Mouse (Mus musculus): Measurements from ENCODE around the gene Iqschfp. TPM values are rescaled to one million over a fixed set of nuclear protein-coding genes. Genes with fewer than 3 reads are reported as not detected.

Gene Iqschfp
- polyA plus RNA-seq, 1 experiment, result not detected

DNA sequence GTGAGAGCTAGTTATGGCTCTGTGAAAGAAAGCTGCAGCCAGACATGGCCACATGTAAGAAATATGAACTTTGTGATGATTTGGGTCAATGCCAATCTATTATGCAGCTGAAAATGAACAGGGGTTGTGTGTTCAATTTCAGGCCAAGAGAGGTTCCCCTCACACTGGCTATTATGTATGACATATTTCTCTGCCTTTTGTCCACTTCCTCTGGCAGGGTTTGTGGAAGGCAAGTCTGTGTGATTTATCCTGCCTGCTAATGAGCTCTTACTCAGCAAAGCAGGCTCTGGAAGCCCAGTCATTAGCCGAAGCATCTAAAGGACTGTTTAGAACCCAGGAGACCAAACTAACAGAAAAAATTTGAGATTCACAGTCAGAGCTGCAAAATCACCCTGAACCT, 286.2 kb downstream of the Iqschfp start:
- Histone ChIP-seq H3K27ac (ENCODE audit: control insufficient read depth, insufficient read depth, low read length) (no peak overlapping the region), H3K4me3 (ENCODE audit: control insufficient read depth, insufficient read depth, low read length) (no peak overlapping the region), H3K36me3 (ENCODE audit: control insufficient read depth, insufficient read depth, low read length) (no peaks in the 10 kb centered on the region), H3K4me1 (replicated peaks; ENCODE audit: control insufficient read depth, insufficient read depth, low read length) (no peaks in the 10 kb centered on the region), H3K27me3 (ENCODE audit: control insufficient read depth, insufficient read depth, low read length) (no peaks in the 10 kb centered on the region)
- TF ChIP-seq POLR2A (IDR thresholded peaks at IDR 0.05; ENCODE audit: control insufficient read depth, extremely low read depth, insufficient read depth, low read length, poor library complexity) (no peak), CTCF (IDR thresholded peaks at IDR 0.05; ENCODE audit: borderline replicate concordance, control insufficient read depth, extremely low read depth, insufficient read depth, low read length, poor library complexity) (no peak)
- 73% methylated on average over 1 of the region's 1 CpGs for WGBS
- no peak for DNase-seq

DNA sequence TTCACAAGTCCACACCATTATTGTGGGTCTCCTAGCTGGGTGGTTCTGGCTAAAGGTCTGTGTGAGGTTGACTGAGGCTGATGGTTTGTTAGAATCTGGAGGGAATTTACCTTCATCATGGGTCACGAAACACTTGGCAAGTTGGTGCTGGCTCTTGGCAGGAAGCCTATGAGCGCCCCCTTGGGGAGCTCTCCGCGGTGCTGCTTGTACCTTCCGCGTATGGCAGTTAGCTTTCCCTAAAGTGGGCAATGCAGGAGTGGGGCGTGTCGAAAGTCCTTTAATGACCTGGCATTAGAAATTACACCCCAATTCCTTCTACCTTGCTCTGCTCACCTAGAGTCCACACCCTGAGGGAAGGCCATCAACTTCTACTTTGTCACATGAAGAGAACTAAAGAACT, 295.4 kb downstream of the Iqschfp start:
- no peaks in the 10 kb centered on the region for H3K27me3 ChIP-seq (ENCODE audit: control insufficient read depth, insufficient read depth, low read length)

DNA sequence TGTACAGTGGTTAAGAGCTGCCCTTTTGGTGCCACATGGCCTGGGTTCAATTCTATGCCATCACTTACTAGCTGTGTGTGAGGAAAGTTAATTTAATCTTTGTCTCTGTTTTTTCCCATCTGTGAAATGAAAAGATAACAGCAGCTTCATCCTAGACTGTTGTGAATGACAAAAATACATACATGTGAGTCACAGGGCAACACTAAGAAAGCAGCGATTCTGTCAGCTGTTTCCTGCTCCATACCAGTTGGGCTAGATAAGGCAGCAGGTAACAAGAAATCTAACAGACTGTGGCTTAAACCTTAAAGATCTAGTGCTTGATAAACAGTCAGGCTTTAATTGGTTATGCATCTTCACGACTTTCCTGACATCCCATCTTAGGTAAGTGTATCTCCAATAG, 297.1 kb downstream of the Iqschfp start:
- Histone ChIP-seq H3K36me3 (ENCODE audit: control insufficient read depth, insufficient read depth, low read length) (no peaks in the 10 kb centered on the region), H3K27me3 (ENCODE audit: control insufficient read depth, insufficient read depth, low read length) (no peaks in the 10 kb centered on the region), H3K4me3 (ENCODE audit: control insufficient read depth, insufficient read depth, low read length) (no peak overlapping the region), H3K27ac (ENCODE audit: control insufficient read depth, insufficient read depth, low read length) (no peak overlapping the region), H3K4me1 (replicated peaks; ENCODE audit: control insufficient read depth, insufficient read depth, low read length) (no peaks in the 10 kb centered on the region)
- DNase-seq, result no peak
- WGBS, result 69% methylated on average over 2 of the region's 2 CpGs
- no peak for TF ChIP-seq POLR2A (IDR thresholded peaks at IDR 0.05; ENCODE audit: control insufficient read depth, extremely low read depth, insufficient read depth, low read length, poor library complexity)
- TF ChIP-seq CTCF (IDR thresholded peaks at IDR 0.05; ENCODE audit: borderline replicate concordance, control insufficient read depth, extremely low read depth, insufficient read depth, low read length, poor library complexity), result no peak

More for the DNA sequence above, 295.4 kb downstream of the Iqschfp start:
- Histone ChIP-seq H3K27ac (ENCODE audit: control insufficient read depth, insufficient read depth, low read length) (no peak overlapping the region), H3K4me3 (ENCODE audit: control insufficient read depth, insufficient read depth, low read length) (no peak overlapping the region), H3K36me3 (ENCODE audit: control insufficient read depth, insufficient read depth, low read length) (no peaks in the 10 kb centered on the region), H3K4me1 (replicated peaks; ENCODE audit: control insufficient read depth, insufficient read depth, low read length) (no peaks in the 10 kb centered on the region)
- no peak for DNase-seq
- WGBS, result 75% methylated on average over 8 of the region's 8 CpGs
- TF ChIP-seq CTCF (IDR thresholded peaks at IDR 0.05; ENCODE audit: borderline replicate concordance, control insufficient read depth, extremely low read depth, insufficient read depth, low read length, poor library complexity) (no peak), POLR2A (IDR thresholded peaks at IDR 0.05; ENCODE audit: control insufficient read depth, extremely low read depth, insufficient read depth, low read length, poor library complexity) (no peak)

DNA sequence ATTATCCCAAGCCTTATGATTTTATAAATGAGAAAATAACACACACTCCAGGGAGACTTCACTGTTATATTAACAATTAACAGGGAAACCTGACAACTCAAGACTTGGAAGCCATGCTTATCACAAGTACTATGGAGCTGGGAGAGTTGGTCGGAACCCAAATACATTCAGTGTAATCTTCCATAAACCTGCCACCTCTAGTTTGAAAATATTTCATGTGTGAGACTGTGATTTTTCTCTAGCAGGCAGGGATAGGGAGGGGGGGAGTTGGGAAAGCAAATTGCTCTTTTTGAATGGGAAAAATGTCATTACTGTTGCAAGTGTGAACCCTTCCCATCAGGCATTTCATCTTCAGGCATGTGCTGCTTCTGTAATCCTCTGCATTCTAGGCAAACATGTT, 304.9 kb downstream of the Iqschfp start:
- Histone ChIP-seq H3K4me1 (replicated peaks; ENCODE audit: control insufficient read depth, insufficient read depth, low read length) (no peaks in the 10 kb centered on the region), H3K4me3 (ENCODE audit: control insufficient read depth, insufficient read depth, low read length) (no peak overlapping the region), H3K27ac (ENCODE audit: control insufficient read depth, insufficient read depth, low read length) (no peak overlapping the region), H3K36me3 (ENCODE audit: control insufficient read depth, insufficient read depth, low read length) (no peaks in the 10 kb centered on the region), H3K27me3 (ENCODE audit: control insufficient read depth, insufficient read depth, low read length) (no peaks in the 10 kb centered on the region)
- TF ChIP-seq POLR2A (IDR thresholded peaks at IDR 0.05; ENCODE audit: control insufficient read depth, extremely low read depth, insufficient read depth, low read length, poor library complexity) (no peak), CTCF (IDR thresholded peaks at IDR 0.05; ENCODE audit: borderline replicate concordance, control insufficient read depth, extremely low read depth, insufficient read depth, low read length, poor library complexity) (no peak)
- WGBS, result 97% methylated on average over 1 of the region's 1 CpGs
- no peak for DNase-seq

DNA sequence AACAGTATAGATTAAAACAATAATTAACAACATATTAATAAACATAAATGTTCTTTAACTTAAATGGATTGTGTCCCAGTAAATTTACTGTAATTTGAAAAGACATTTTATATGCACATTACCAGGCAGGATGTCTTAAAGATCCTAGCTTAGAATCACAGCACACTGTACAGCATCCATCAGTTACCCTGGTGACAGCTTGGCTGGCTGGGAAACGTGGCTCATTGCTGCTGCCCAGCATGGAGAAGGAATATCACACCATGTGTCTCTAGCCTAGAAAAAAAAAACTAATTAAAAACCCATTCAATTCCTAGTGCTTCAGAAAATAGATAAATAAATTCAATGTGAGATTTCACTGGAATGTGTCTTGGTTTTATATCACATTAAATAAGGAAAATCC, 309.2 kb downstream of the Iqschfp start:
- H3K27ac ChIP-seq (ENCODE audit: control insufficient read depth, insufficient read depth, low read length), result no peak overlapping the region
- H3K4me3 ChIP-seq (ENCODE audit: control insufficient read depth, insufficient read depth, low read length), result no peak overlapping the region
- H3K27me3 ChIP-seq (ENCODE audit: control insufficient read depth, insufficient read depth, low read length), result no peaks in the 10 kb centered on the region
- H3K4me1 ChIP-seq (replicated peaks; ENCODE audit: control insufficient read depth, insufficient read depth, low read length), result no peaks in the 10 kb centered on the region
- 61% methylated on average over 1 of the region's 1 CpGs for WGBS
- TF ChIP-seq CTCF (IDR thresholded peaks at IDR 0.05; ENCODE audit: borderline replicate concordance, control insufficient read depth, extremely low read depth, insufficient read depth, low read length, poor library complexity) (no peak), POLR2A (IDR thresholded peaks at IDR 0.05; ENCODE audit: control insufficient read depth, extremely low read depth, insufficient read depth, low read length, poor library complexity) (no peak)
- DNase-seq, result no peak
- no peaks in the 10 kb centered on the region for H3K36me3 ChIP-seq (ENCODE audit: control insufficient read depth, insufficient read depth, low read length)

DNA sequence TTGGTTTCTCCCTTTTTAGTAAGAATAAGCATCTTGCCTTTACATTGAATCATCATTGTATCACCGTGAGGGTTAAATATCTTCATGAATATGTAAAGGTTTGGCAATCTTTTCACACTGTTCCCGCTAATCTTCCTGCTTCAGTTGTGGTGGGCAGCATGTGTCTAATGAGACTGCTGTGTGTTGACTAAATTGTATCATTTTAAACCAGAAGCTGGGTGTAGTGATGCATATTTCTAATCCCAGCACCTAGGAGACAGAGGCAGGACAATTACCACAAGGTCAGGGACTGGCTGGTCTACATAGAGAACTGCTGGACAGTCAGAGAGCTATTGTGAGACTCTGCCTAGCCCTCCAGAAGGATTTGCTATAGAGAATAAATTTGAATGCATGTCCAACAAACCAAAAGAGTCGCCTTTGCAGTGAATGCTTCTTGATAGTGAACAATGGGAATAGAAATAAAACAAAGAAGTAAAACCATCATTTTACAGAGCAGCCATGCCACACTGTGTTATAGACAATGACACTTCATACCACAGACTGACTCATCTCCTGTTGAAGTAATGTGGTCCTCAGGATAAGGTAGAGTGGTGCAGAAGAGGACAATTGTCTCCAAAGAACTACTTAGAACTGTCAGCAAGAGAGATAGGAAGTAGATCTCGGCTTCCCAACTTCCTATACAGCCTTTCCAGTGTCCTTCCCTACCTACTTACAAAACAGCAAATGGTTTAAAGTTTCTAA, 310.3 kb downstream of the Iqschfp start:
- H3K4me1 ChIP-seq (replicated peaks; ENCODE audit: control insufficient read depth, insufficient read depth, low read length), result no peaks in the 10 kb centered on the region
- no peak overlapping the region for H3K4me3 ChIP-seq (ENCODE audit: control insufficient read depth, insufficient read depth, low read length)
- no peak overlapping the region for H3K27ac ChIP-seq (ENCODE audit: control insufficient read depth, insufficient read depth, low read length)
- WGBS, result 67% methylated on average over 4 of the region's 4 CpGs
- no peaks in the 10 kb centered on the region for H3K27me3 ChIP-seq (ENCODE audit: control insufficient read depth, insufficient read depth, low read length)
- no peak for DNase-seq
- TF ChIP-seq CTCF (IDR thresholded peaks at IDR 0.05; ENCODE audit: borderline replicate concordance, control insufficient read depth, extremely low read depth, insufficient read depth, low read length, poor library complexity), result no peak
- no peak for TF ChIP-seq POLR2A (IDR thresholded peaks at IDR 0.05; ENCODE audit: control insufficient read depth, extremely low read depth, insufficient read depth, low read length, poor library complexity)
- no peaks in the 10 kb centered on the region for H3K36me3 ChIP-seq (ENCODE audit: control insufficient read depth, insufficient read depth, low read length)

Measured in thymus, adult 2 months (tissue).